Mouse (Mus musculus) spleen, adult 2 months (tissue): ENCODE data around the gene Dynlt1f.
"Not testable (repeated sequence)": the region's sequence is repeated elsewhere in the genome, so short reads cannot be mapped to it uniquely, and the experiment has no call there.

Experiments
- CTCF ChIP-seq: fragments of 200-500 bp; IDR thresholded peaks from 2 replicates; pipeline ENCODE4 v1.5.1; 2011; ENCODE audit warnings: mild to moderate bottlenecking, inconsistent platforms; ENCODE audit not compliant: insufficient read depth, insufficient read length, insufficient replicate concordance; ENCODE audit errors: extremely low read depth
- POLR2A ChIP-seq: fragments of 200-500 bp; IDR thresholded peaks from 2 replicates; pipeline ENCODE4 v1.6.1; 2011; ENCODE audit warnings: low read depth, low read length, inconsistent platforms

DNA sequence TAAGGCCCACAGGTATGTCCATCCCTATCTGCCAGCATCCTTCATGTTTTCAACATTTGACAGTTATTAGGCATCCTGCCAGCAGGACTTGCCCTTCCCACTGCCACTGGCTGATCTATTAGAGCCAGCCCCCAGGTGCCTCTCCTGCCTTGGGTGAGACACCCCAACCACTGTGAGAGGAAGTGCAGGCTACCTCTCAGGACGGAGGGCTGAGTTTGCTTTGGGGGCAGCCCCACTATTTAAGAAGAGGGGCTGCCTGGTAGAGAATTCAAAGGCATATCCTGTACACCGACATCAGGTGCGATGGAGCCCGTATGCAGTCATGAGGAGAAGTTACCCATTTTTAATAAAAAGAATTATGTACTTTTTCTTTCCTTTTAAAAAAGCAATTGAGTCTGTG is 10.0 kb downstream of the Dynlt1f start:
- TF ChIP-seq CTCF, POLR2A: not testable (repeated sequence)
